Mouse (Mus musculus) small intestine, adult 2 months (tissue): ENCODE data around the gene Cerk.

Experiments
- CTCF ChIP-seq: fragments of 200-500 bp; IDR thresholded peaks from 2 replicates; pipeline ENCODE4 v1.5.1; 2012; ENCODE audit warnings: low read depth, mild to moderate bottlenecking, control low read depth, inconsistent platforms, low read length, moderate library complexity, mixed read lengths; ENCODE audit not compliant: insufficient replicate concordance, insufficient read length; ENCODE audit errors: extremely low read depth
- POLR2A ChIP-seq: fragments of 200-500 bp; IDR thresholded peaks from 2 replicates; pipeline ENCODE4 v1.6.1; 2012; ENCODE audit warnings: low read depth, mild to moderate bottlenecking, control low read depth, inconsistent platforms, low read length, moderate library complexity

- TF ChIP-seq POLR2A (peak; percentile 94), CTCF (no peak)
Measured at GRCm38 (mm10) chr15:86186686-86187085, 745 bp upstream of the Cerk start.
